Mouse (Mus musculus): ENCODE measurements at regions not wholly inside any gene's neighbourhood (a gene's known extent, or its start where the extent isn't known, plus 50 kb on each side); places are given as distances from the start of the nearest gene placed in this dataset.

- TF ChIP-seq CTCF (IDR thresholded peaks at IDR 0.05; ENCODE audit: borderline replicate concordance, insufficient read depth, low read depth, low read length) (no peak), POLR2A (IDR thresholded peaks at IDR 0.05; ENCODE audit: borderline replicate concordance, insufficient read depth, low read length) (no peak)
These were observed 209.6 kb upstream of the Clint1 start for GRCm38 (mm10) chr11:45642142-45642756.

Measured in cerebellum, adult 2 months (tissue).